In the genomic region with DNA sequence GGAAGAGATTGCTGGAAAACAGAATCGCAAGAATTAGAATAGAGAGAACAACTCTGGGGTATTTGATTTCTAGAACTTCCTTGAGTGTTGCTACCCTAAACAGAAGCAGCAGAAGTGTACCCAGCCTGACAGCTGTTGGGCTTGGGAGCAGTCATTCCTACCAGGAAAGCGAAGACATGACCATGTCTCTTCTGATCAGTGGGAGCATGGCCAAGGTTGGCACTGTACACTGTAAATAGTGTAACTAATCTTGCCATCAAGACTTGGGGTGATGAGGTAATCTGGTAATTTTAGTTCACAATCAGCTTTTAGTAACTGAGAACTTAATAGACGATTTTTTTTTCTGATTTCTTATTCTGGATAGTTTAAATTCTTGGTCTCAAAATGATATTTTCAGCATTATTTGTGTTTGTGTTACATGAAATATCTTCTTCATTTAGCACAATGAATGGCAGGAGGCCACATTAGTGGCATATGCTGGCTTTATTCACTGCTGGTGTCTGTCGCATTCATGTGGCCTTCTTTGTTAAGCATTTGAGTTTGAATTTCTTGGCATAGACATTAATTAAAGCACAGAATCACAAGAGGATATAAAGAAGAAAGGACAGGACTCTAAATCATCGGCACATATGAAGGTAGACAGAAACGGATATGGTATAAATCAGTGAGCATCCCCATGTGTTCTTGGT, we compare ENCODE assay signal across 26 mouse cellular contexts.
DNase-seq lines count a peak whose midpoint lies in the region; ATAC-seq and TF ChIP-seq lines count a peak whose summit lies in the region.
"Had no signal": no experiment of that assay in that cellular context is flagged by ENCODE, and none has a peak within 500 bp of the region (broad histone marks: within the 10 kb centered on the region; RNA-seq: fewer than 3 reads in every experiment).

No protein-coding gene starts in this region.

- H3K27ac ChIP-seq in forebrain, embryonic 14.5 days (ENCODE audit: low read depth, low read length), result no peak overlapping the region
- H3K27ac ChIP-seq in forebrain, embryonic 13.5 days, result no peak overlapping the region
- H3K27ac ChIP-seq in layer of hippocampus, adult 2 months, result peak overlapping the region; percentile 37; the same call in 1 of the 2 replicates
- H3K27ac ChIP-seq: forebrain, embryonic 10.5 days; hindbrain, embryonic 10.5 days; kidney, postnatal 0 days; limb, embryonic 12.5 days; macrophage; midbrain, embryonic 10.5 days; neural tube, embryonic 15.5 days; stomach, postnatal 0 days had no signal

- WGBS in forebrain, embryonic 14.5 days, result 73% methylated on average over 6 of the region's 6 CpGs
- 73% methylated on average over 6 of the region's 6 CpGs for WGBS in forebrain, embryonic 13.5 days

- TF ChIP-seq CTCF in layer of hippocampus, adult 2 months (conservative IDR thresholded peaks at IDR 0.05), result no peak

- no peaks in the 10 kb centered on the region for H3K9me3 ChIP-seq in forebrain, embryonic 14.5 days (replicated peaks; ENCODE audit: control insufficient read depth, low read length)
- no peaks in the 10 kb centered on the region for H3K9me3 ChIP-seq in forebrain, embryonic 13.5 days (replicated peaks)
- H3K9me3 ChIP-seq: forebrain, embryonic 10.5 days; heart, embryonic 12.5 days; hindbrain, embryonic 10.5 days; limb, embryonic 12.5 days; midbrain, embryonic 10.5 days; neural tube, embryonic 15.5 days had no signal

- no peak overlapping the region for H3K4me3 ChIP-seq in forebrain, embryonic 14.5 days (ENCODE audit: low read depth, low read length)
- H3K4me3 ChIP-seq in forebrain, embryonic 13.5 days, result no peak overlapping the region
- no peak overlapping the region for H3K4me3 ChIP-seq in layer of hippocampus, adult 2 months
- H3K4me3 ChIP-seq: forebrain, embryonic 10.5 days; heart, embryonic 12.5 days; hindbrain, embryonic 10.5 days; limb, embryonic 12.5 days; midbrain, embryonic 10.5 days; neural tube, embryonic 15.5 days had no signal

- ATAC-seq in forebrain, embryonic 14.5 days, result no peak
- no peak for ATAC-seq in forebrain, embryonic 13.5 days
- ATAC-seq: inflammation-experienced regulatory T-cells, adult 6 months; liver, postnatal 0 days; lung, postnatal 0 days had no signal

- no peak overlapping the region for H3K4me2 ChIP-seq in forebrain, embryonic 14.5 days (ENCODE audit: low read length)
- H3K4me2 ChIP-seq in forebrain, embryonic 13.5 days, result no peak overlapping the region
- H3K4me2 ChIP-seq: heart, embryonic 12.5 days; limb, embryonic 12.5 days; liver, embryonic 11.5 days; neural tube, embryonic 15.5 days had no signal

- DNase-seq in forebrain, embryonic 14.5 days (ENCODE audit: low spot score), result peak; percentile 30
- no peak for DNase-seq in layer of hippocampus, adult 2 months (ENCODE audit: low spot score in 2 of 2)
- no peak for DNase-seq in layer of hippocampus, adult 8-10 months (ENCODE audit: low spot score in 2 of 2)
- DNase-seq in cerebellum, adult 18-20 months, result peak; percentile 57 to 64
- peak; percentile 52 to 59 for DNase-seq in cerebellum, postnatal 36 days
- no peak for DNase-seq in embryo, embryonic 10.5 days (ENCODE audit: low spot score)
- DNase-seq in ovary, adult 18-20 months (ENCODE audit: low spot score), result no peak
- DNase-seq: gastrocnemius, postnatal 14 days; heart, adult 18-20 months; heart, postnatal 10 days; kidney, adult 2 months; liver, postnatal 0 days; thymus, adult 2 months had no signal

- H3K9ac ChIP-seq in forebrain, embryonic 14.5 days (ENCODE audit: low read length), result no peak overlapping the region
- no peak overlapping the region for H3K9ac ChIP-seq in forebrain, embryonic 13.5 days
- H3K9ac ChIP-seq: heart, embryonic 12.5 days; limb, embryonic 12.5 days; liver, postnatal 0 days; neural tube, embryonic 15.5 days had no signal

- H3K36me3 ChIP-seq in forebrain, embryonic 14.5 days (ENCODE audit: control insufficient read depth, insufficient read depth, low read length), result no peaks in the 10 kb centered on the region
- H3K36me3 ChIP-seq in forebrain, embryonic 13.5 days (ENCODE audit: poor library complexity, severe bottlenecking), result no peaks in the 10 kb centered on the region
- H3K36me3 ChIP-seq: forebrain, embryonic 10.5 days; heart, embryonic 12.5 days; hindbrain, embryonic 10.5 days; limb, embryonic 12.5 days; midbrain, embryonic 10.5 days; neural tube, embryonic 15.5 days had no signal

- no peaks in the 10 kb centered on the region for H3K27me3 ChIP-seq in forebrain, embryonic 14.5 days (replicated peaks; ENCODE audit: control insufficient read depth, insufficient read depth, low read length)
- H3K27me3 ChIP-seq in forebrain, embryonic 13.5 days, result no peaks in the 10 kb centered on the region
- H3K27me3 ChIP-seq: heart, embryonic 12.5 days; limb, embryonic 12.5 days; neural tube, embryonic 15.5 days had no signal

- no peaks in the 10 kb centered on the region for H3K4me1 ChIP-seq in forebrain, embryonic 14.5 days (ENCODE audit: control insufficient read depth, insufficient read depth, low read length)
- H3K4me1 ChIP-seq in forebrain, embryonic 13.5 days, result no peaks in the 10 kb centered on the region
- H3K4me1 ChIP-seq: forebrain, embryonic 10.5 days; hindbrain, embryonic 10.5 days; limb, embryonic 12.5 days; midbrain, embryonic 10.5 days; neural tube, embryonic 15.5 days had no signal

Comparison
In these comparisons a context has a peak if more than half of its experiments do, and no peak if none do; other contexts are left out.
1. DNase-seq: peak in forebrain, embryonic 14.5 days (single experiment), cerebellum, adult 18-20 months (2 of 2) and cerebellum, postnatal 36 days (2 of 2); none in layer of hippocampus, adult 2 months (0 of 2), layer of hippocampus, adult 8-10 months (0 of 2), embryo, embryonic 10.5 days (single experiment) and ovary, adult 18-20 months (single experiment).